Mouse (Mus musculus) C2C12 (cell line): Measurements from ENCODE around the gene E130218I03Rik.

Experiments
- CEBPB ChIP-seq: IDR thresholded peaks from one replicate; pipeline ENCODE4 v1.6.1; 2011; ENCODE audit warnings: low read depth, mild to moderate bottlenecking, control low read depth, moderate library complexity
- CTCF ChIP-seq: IDR thresholded peaks from one replicate; pipeline ENCODE4 v1.5.1; 2011; ENCODE audit not compliant: control insufficient read depth, insufficient read depth, insufficient read length
- FOSL1 ChIP-seq: IDR thresholded peaks from one replicate; pipeline ENCODE4 v1.8.0; 2011; ENCODE audit warnings: mild to moderate bottlenecking, low read length; ENCODE audit not compliant: poor library complexity, insufficient read depth, severe bottlenecking
- MAX ChIP-seq: IDR thresholded peaks from one replicate; pipeline ENCODE4 v1.6.1; 2011; ENCODE audit warnings: mild to moderate bottlenecking, control low read depth
- MYOD1 ChIP-seq: IDR thresholded peaks from one replicate; pipeline ENCODE4 v1.6.1; 2011; ENCODE audit warnings: low read depth; ENCODE audit not compliant: control insufficient read depth, insufficient read length
- MYOG ChIP-seq: IDR thresholded peaks from one replicate; pipeline ENCODE4 v1.6.1; 2011; ENCODE audit not compliant: control insufficient read depth, insufficient read length; ENCODE audit errors: extremely low read depth
- USF1 ChIP-seq: IDR thresholded peaks from one replicate; pipeline ENCODE4 v1.6.1; 2011; ENCODE audit warnings: low read depth, mild to moderate bottlenecking, control low read depth, moderate library complexity

GRCm38 (mm10) chr4:134265860-134266585 is 22.6 kb downstream of the E130218I03Rik start:
- TF ChIP-seq CTCF (no peak), CEBPB (no peak), USF1 (no peak), MAX (no peak), MYOG (no peak), MYOD1 (no peak), FOSL1 (no peak)
